ENCODE assay signal across 8 mouse cellular contexts in genomic region chr4:62286257-62286991, GRCm38 (mm10). TPM values are rescaled to one million over a fixed set of nuclear protein-coding genes. Genes with fewer than 3 reads are reported as not detected.
A peak's percentile ranks its signal among the peaks of the same experiment; 100 is the strongest.
DNase-seq lines count a peak whose midpoint lies in the region; ATAC-seq and TF ChIP-seq lines count a peak whose summit lies in the region.

No protein-coding gene starts in this region.

- no peaks in the 10 kb centered on the region for H3K27me3 ChIP-seq in forebrain, embryonic 16.5 days (replicated peaks; ENCODE audit: control insufficient read depth, insufficient read depth, low read length)
- no peaks in the 10 kb centered on the region for H3K27me3 ChIP-seq in lung, embryonic 14.5 days (ENCODE audit: insufficient read depth, low read length)
- no peaks in the 10 kb centered on the region for H3K27me3 ChIP-seq in thymus, adult 2 months (ENCODE audit: control insufficient read depth, insufficient read depth, low read length)

- peaks cover 0 to 5% of the 10 kb centered on the region in 2 experiments; a peak in 2 of 4 replicates for H3K4me1 ChIP-seq in ES-E14 (ENCODE audit: control insufficient read depth in 2 of 2, insufficient read depth in 2 of 2, low read length in 2 of 2, poor library complexity in 1 of 2)
- H3K4me1 ChIP-seq in forebrain, embryonic 16.5 days (replicated peaks; ENCODE audit: control insufficient read depth, insufficient read depth, low read length): peaks cover 12% of the 10 kb centered on the region
- 0 out of 2 replicates have a peak, but pooled peaks cover 8% of the 10 kb centered on the region for H3K4me1 ChIP-seq in lung, embryonic 14.5 days (ENCODE audit: insufficient read depth)
- peaks cover 7% of the 10 kb centered on the region for H3K4me1 ChIP-seq in olfactory bulb, adult 2 months (ENCODE audit: control insufficient read depth, insufficient read depth, low read length)
- peaks cover 6% of the 10 kb centered on the region for H3K4me1 ChIP-seq in thymus, adult 2 months (replicated peaks; ENCODE audit: control insufficient read depth, insufficient read depth, low read length)

- peak overlapping the region; percentile 80 for H3K4me2 ChIP-seq in forebrain, embryonic 16.5 days (ENCODE audit: low read length)
- peak overlapping the region; percentile 76 for H3K4me2 ChIP-seq in lung, embryonic 14.5 days

- peak; percentile 91 for ATAC-seq in cerebellum, adult (ENCODE audit: insufficient number of reproducible peaks, low FRiP score, low TSS enrichment)
- ATAC-seq in forebrain, embryonic 16.5 days: peak; percentile 97
- ATAC-seq in lung, embryonic 14.5 days (ENCODE audit: insufficient read depth): peak; percentile 96

- peak; percentile 52 for TF ChIP-seq CTCF in layer of hippocampus, adult 2 months (conservative IDR thresholded peaks at IDR 0.05)
- no peak for TF ChIP-seq CTCF in lung, embryonic 14.5 days (IDR thresholded peaks at IDR 0.05; ENCODE audit: low read depth)
- TF ChIP-seq CTCF in olfactory bulb, adult 2 months (IDR thresholded peaks at IDR 0.05; ENCODE audit: insufficient read depth, low read depth, low read length): no peak
- peak; percentile 47; the same call in 1 of the 2 replicates for TF ChIP-seq CTCF in thymus, adult 2 months (IDR thresholded peaks at IDR 0.05; ENCODE audit: borderline replicate concordance, control insufficient read depth, extremely low read depth, insufficient read depth, low read length, poor library complexity)

- peak overlapping the region; percentile 78 to 85 for H3K4me3 ChIP-seq in ES-E14 (ENCODE audit: insufficient read depth in 1 of 2, low read depth in 1 of 2, low read length in 2 of 2, poor library complexity in 1 of 2, severe bottlenecking in 1 of 2)
- peak overlapping the region; percentile 76 for H3K4me3 ChIP-seq in forebrain, embryonic 16.5 days (replicated peaks; ENCODE audit: low read length)
- H3K4me3 ChIP-seq in layer of hippocampus, adult 2 months: peak overlapping the region; percentile 74
- peak overlapping the region; percentile 66 for H3K4me3 ChIP-seq in lung, embryonic 14.5 days (ENCODE audit: low read depth, low read length)
- H3K4me3 ChIP-seq in olfactory bulb, adult 2 months (ENCODE audit: insufficient read depth, low read depth, low read length): peak overlapping the region; percentile 78
- H3K4me3 ChIP-seq in thymus, adult 2 months (ENCODE audit: control insufficient read depth, insufficient read depth, low read length): peak overlapping the region; percentile 81

- peak overlapping the region; percentile 32; the same call in 1 of the 2 replicates for H3K27ac ChIP-seq in ES-E14 (ENCODE audit: insufficient read depth, low read depth, low read length, poor library complexity, severe bottlenecking)
- H3K27ac ChIP-seq in forebrain, embryonic 16.5 days (ENCODE audit: low read length): peak overlapping the region; percentile 20; the same call in 1 of the 2 replicates
- H3K27ac ChIP-seq in layer of hippocampus, adult 2 months: peak overlapping the region; percentile 89
- H3K27ac ChIP-seq in lung, embryonic 14.5 days (ENCODE audit: low read depth): peak overlapping the region; percentile 70; the same call in 1 of the 2 replicates
- H3K27ac ChIP-seq in olfactory bulb, adult 2 months (ENCODE audit: insufficient read depth, low read depth, low read length): no peak overlapping the region
- H3K27ac ChIP-seq in thymus, adult 2 months (ENCODE audit: control insufficient read depth, insufficient read depth, low read length): no peak overlapping the region

- TF ChIP-seq POLR2A in olfactory bulb, adult 2 months (IDR thresholded peaks at IDR 0.05; ENCODE audit: insufficient read depth, low read depth, low read length): peak; percentile 66; the same call in 1 of the 2 replicates
- TF ChIP-seq POLR2A in thymus, adult 2 months (IDR thresholded peaks at IDR 0.05; ENCODE audit: control insufficient read depth, extremely low read depth, insufficient read depth, low read length, poor library complexity): 0 out of 2 replicates have a peak, but pooled peaks have one; percentile 49

- H3K9me3 ChIP-seq in ES-E14 (ENCODE audit: control insufficient read depth, insufficient read depth, low read depth, low read length): no peaks in the 10 kb centered on the region
- H3K9me3 ChIP-seq in forebrain, embryonic 16.5 days (ENCODE audit: control insufficient read depth, low read length): no peaks in the 10 kb centered on the region
- H3K9me3 ChIP-seq in lung, embryonic 14.5 days (ENCODE audit: low read depth, low read length): no peaks in the 10 kb centered on the region

- in situ Hi-C loops in ES-E14 (cut with MboI; ENCODE audit: low sequenced_read_pairs in 2 of 2, unreplicated experiment in 2 of 2): no loop called here

- peak overlapping the region; percentile 53 for H3K9ac ChIP-seq in ES-E14 (ENCODE audit: insufficient read depth, low read depth, low read length, poor library complexity, severe bottlenecking)
- peak overlapping the region; percentile 70 for H3K9ac ChIP-seq in forebrain, embryonic 16.5 days (replicated peaks; ENCODE audit: low read depth, low read length)
- peak overlapping the region; percentile 62 for H3K9ac ChIP-seq in lung, embryonic 14.5 days

- WGBS in forebrain, embryonic 16.5 days: under 1% methylated on average over 55 of the region's 55 CpGs
- under 1% methylated on average over 55 of the region's 55 CpGs for WGBS in lung, embryonic 14.5 days
- WGBS in olfactory bulb, adult 2 months: under 1% methylated on average over 55 of the region's 55 CpGs
- under 1% methylated on average over 55 of the region's 55 CpGs for WGBS in thymus, adult 2 months

- no peaks in the 10 kb centered on the region for H3K36me3 ChIP-seq in ES-E14 (ENCODE audit: control insufficient read depth, insufficient read depth, low read length, poor library complexity, severe bottlenecking)
- no peaks in the 10 kb centered on the region for H3K36me3 ChIP-seq in forebrain, embryonic 16.5 days (ENCODE audit: control insufficient read depth, insufficient read depth)
- H3K36me3 ChIP-seq in lung, embryonic 14.5 days (ENCODE audit: insufficient read depth): no peaks in the 10 kb centered on the region
- H3K36me3 ChIP-seq in thymus, adult 2 months (ENCODE audit: control insufficient read depth, insufficient read depth, low read length): no peaks in the 10 kb centered on the region

- intact Hi-C loops in heart, postnatal 36 days (cut with DNase I): loop anchor here (5.0 kb wide), 2 partner anchors 79 to 121 kb away; partner anchors contain the start of genes Cdc26 and Prpf4

- peak; percentile 58 for DNase-seq in ES-E14 (ENCODE audit: low read depth, low spot score)
- DNase-seq in heart, postnatal 36 days: peak; percentile 78 to 83
- peak; percentile 72 to 77 for DNase-seq in layer of hippocampus, adult 2 months (ENCODE audit: low spot score in 2 of 2)
- peak; percentile 88 for DNase-seq in lung, embryonic 14.5 days
- peak; percentile 76 for DNase-seq in thymus, adult 2 months

TF ChIP-seq in ES-E14, 5 proteins besides CTCF, POLR2A, EP300 and RAD21:
- TF ChIP-seq CHD2 (IDR thresholded peaks at IDR 0.05; ENCODE audit: low read depth, low read length) (no peak), ZC3H11A (IDR thresholded peaks at IDR 0.05; ENCODE audit: borderline replicate concordance, low read depth, low read length) (no peak), MAFK (IDR thresholded peaks at IDR 0.05; ENCODE audit: insufficient read depth, low read depth, low read length) (no peak), HCFC1 (IDR thresholded peaks at IDR 0.05; ENCODE audit: borderline replicate concordance, insufficient read depth, low read length) (peak; percentile 90), ZNF384 (IDR thresholded peaks at IDR 0.05; ENCODE audit: low read depth, low read length) (no peak)

RNA-seq across cellular contexts. Expression of gene Slc31a2, which starts 24.1 kb away (rescaled TPM):
- total RNA-seq in ES-E14 (2012; rRNA removed): 16.5 and 23.0 TPM in 2 replicates
- 13.0 and 15.6 TPM in 2 replicates for polyA plus RNA-seq in forebrain, embryonic 16.5 days (2015; fragmentation: Nextera tagmentation; extraction: Ambion mirVana)
- total RNA-seq in heart, postnatal 36 days (2021): 10 to 100 TPM; 17.8 to 29.7 TPM
- total RNA-seq in layer of hippocampus, adult 2 months (2021): 10 to 100 TPM in 1 of 2 experiments, 1 to 10 TPM in 1; 9.5 to 10.2 TPM
- polyA plus RNA-seq in lung, embryonic 14.5 days (2014; fragmentation: Nextera tagmentation; extraction: Ambion mirVana): 13.6 and 14.7 TPM in 2 replicates
- polyA plus RNA-seq in olfactory bulb, adult 2 months (2012; ENCODE audit: insufficient read depth, insufficient read length, low replicate concordance, missing spikeins): not detected in 2 replicates
- 19.0 and 21.6 TPM in 2 replicates for polyA plus RNA-seq in thymus, adult 2 months (2012; rRNA removed)

RNA-seq across cellular contexts. Expression of gene Zfp37, which starts 55.6 kb away (rescaled TPM):
- total RNA-seq in ES-E14 (2012; rRNA removed): 6.2 and 7.2 TPM in 2 replicates
- polyA plus RNA-seq in forebrain, embryonic 16.5 days (2015; fragmentation: Nextera tagmentation; extraction: Ambion mirVana): 22.8 and 22.9 TPM in 2 replicates
- total RNA-seq in heart, postnatal 36 days (2021): 1 to 10 TPM; 1.9 to 2.2 TPM
- 10 to 100 TPM; 26.0 to 26.3 TPM for total RNA-seq in layer of hippocampus, adult 2 months (2021)
- 12.7 and 13.3 TPM in 2 replicates for polyA plus RNA-seq in lung, embryonic 14.5 days (2014; fragmentation: Nextera tagmentation; extraction: Ambion mirVana)
- polyA plus RNA-seq in olfactory bulb, adult 2 months (2012; ENCODE audit: insufficient read depth, insufficient read length, low replicate concordance, missing spikeins): not detected in 2 replicates
- 0.04 and 0.12 TPM in 2 replicates for polyA plus RNA-seq in thymus, adult 2 months (2012; rRNA removed)

Comparison
In these comparisons a context has a peak if more than half of its experiments do, and no peak if none do; other contexts are left out.
1. H3K27ac ChIP-seq: peak in ES-E14 (single experiment), forebrain, embryonic 16.5 days (single experiment), layer of hippocampus, adult 2 months (single experiment) and lung, embryonic 14.5 days (single experiment); none in olfactory bulb, adult 2 months (single experiment) and thymus, adult 2 months (single experiment).
2. CTCF ChIP-seq: peak in layer of hippocampus, adult 2 months (single experiment) and thymus, adult 2 months (single experiment); none in lung, embryonic 14.5 days (single experiment) and olfactory bulb, adult 2 months (single experiment).
3. RNA of gene Slc31a2, which starts 24.1 kb away (polyA plus RNA-seq): 19.0 to 21.6 TPM in thymus, adult 2 months, 13.0 to 15.6 TPM in forebrain, embryonic 16.5 days and 13.6 to 14.7 TPM in lung, embryonic 14.5 days; not detected in olfactory bulb, adult 2 months; every median in the first group is over 10 times any median in the second.
4. Peak in every context shown above with its lines, with median percentiles within 50 percentile points of each other: DNase-seq, H3K4me3 ChIP-seq, H3K9ac ChIP-seq and ATAC-seq.